Mouse (Mus musculus): Measurements from ENCODE around the gene Spint2. TPM values are rescaled to one million over a fixed set of nuclear protein-coding genes. Genes with fewer than 3 reads are reported as not detected.

Spint2 gene
- total and polyA plus RNA-seq, 3 experiments: 4.1 to 29.1 TPM; not detected in 1

- Histone ChIP-seq H3K27ac (ENCODE audit: insufficient read depth, low read depth) (no peak overlapping the region), H3K27me3 (replicated peaks) (peaks cover 43% of the 10 kb centered on the region), H3K4me1 (ENCODE audit: control insufficient read depth in 1 of 2, insufficient read depth in 2 of 2) (peaks cover 0 to 18% of the 10 kb centered on the region in 2 experiments; a peak in 2 of 4 replicates), H3K36me3 (replicated peaks in 1 of 2; ENCODE audit: control insufficient read depth in 1 of 2, insufficient read depth in 1 of 2, low read length in 1 of 2) (no peaks in the 10 kb centered on the region), H3K9me3 (replicated peaks; ENCODE audit: low read length) (no peaks in the 10 kb centered on the region), H3K79me2 (replicated peaks; ENCODE audit: control insufficient read depth, extremely low read depth, insufficient read depth, poor library complexity, severe bottlenecking) (no peaks in the 10 kb centered on the region), H3K4me2 (ENCODE audit: insufficient read depth, low read depth, poor library complexity, severe bottlenecking) (no peak overlapping the region), H3K4me3 (replicated peaks in 1 of 3; ENCODE audit: low read depth in 2 of 3, low read length in 2 of 3, poor library complexity in 1 of 3) (no peak overlapping the region), H3K9ac (ENCODE audit: insufficient read depth, low read depth) (no peak overlapping the region)
- DNase-seq (ENCODE audit: extremely low read depth): no peak
- TF ChIP-seq CTCF (conservative IDR thresholded peaks at IDR 0.05 in 1 of 2, IDR thresholded peaks at IDR 0.05 in 1 of 2; ENCODE audit: low read depth in 2 of 2, low read length in 2 of 2): peak in 1 of 2 experiments; percentile 34; a peak in 2 of 4 replicates
- TF ChIP-seq MAX (IDR thresholded peaks at IDR 0.05; ENCODE audit: low read length): no peak
- in situ Hi-C loops (cut with MboI; ENCODE audit: low pct_ligation_motif_present, low pct_unique_long_range_greater_than_20kb, low sequenced_read_pairs) (no loop called here), dilution Hi-C loops (cut with MboI; ENCODE audit: extremely low pct_ligation_motif_present, extremely low pct_unique_long_range_greater_than_20kb, low sequenced_read_pairs) (no loop called here)
Observed at GRCm38 (mm10) chr7:29287481-29287880, 5.8 kb upstream of the Spint2 start.

- TF ChIP-seq MAX (IDR thresholded peaks at IDR 0.05; ENCODE audit: low read length) (no peak), POLR2AphosphoS2 (IDR thresholded peaks at IDR 0.05; ENCODE audit: low read depth, low read length) (no peak), MXI1 (IDR thresholded peaks at IDR 0.05; ENCODE audit: low read depth, low read length) (no peak), NELFE (IDR thresholded peaks at IDR 0.05; ENCODE audit: low read depth, low read length) (no peak), MEF2A (IDR thresholded peaks at IDR 0.05; ENCODE audit: borderline replicate concordance, low read depth, low read length) (no peak), PAX5 (IDR thresholded peaks at IDR 0.05; ENCODE audit: low read length) (no peak), POLR2A (IDR thresholded peaks at IDR 0.05; ENCODE audit: low read depth, low read length) (no peak), EP300 (IDR thresholded peaks at IDR 0.05; ENCODE audit: low read length) (no peak), ELF1 (IDR thresholded peaks at IDR 0.05; ENCODE audit: low read depth, low read length) (no peak), RAD21 (IDR thresholded peaks at IDR 0.05; ENCODE audit: low read depth, low read length) (no peak)
- Histone ChIP-seq H3K36me3 (replicated peaks in 1 of 2; ENCODE audit: control insufficient read depth in 1 of 2, insufficient read depth in 1 of 2, low read length in 1 of 2) (no peaks in the 10 kb centered on the region), H3K79me2 (replicated peaks; ENCODE audit: control insufficient read depth, extremely low read depth, insufficient read depth, poor library complexity, severe bottlenecking) (no peaks in the 10 kb centered on the region), H3K9me3 (replicated peaks; ENCODE audit: low read length) (peaks cover 3% of the 10 kb centered on the region), H3K4me2 (ENCODE audit: insufficient read depth, low read depth, poor library complexity, severe bottlenecking) (no peak overlapping the region), H3K27me3 (replicated peaks) (peaks cover 48% of the 10 kb centered on the region), H3K27ac (ENCODE audit: insufficient read depth, low read depth) (no peak overlapping the region), H3K9ac (ENCODE audit: insufficient read depth, low read depth) (no peak overlapping the region), H3K4me1 (ENCODE audit: control insufficient read depth in 1 of 2, insufficient read depth in 2 of 2) (peaks cover 3 to 4% of the 10 kb centered on the region in 2 experiments; a peak in 3 of 4 replicates), H3K4me3 (replicated peaks in 1 of 3; ENCODE audit: low read depth in 2 of 3, low read length in 2 of 3, poor library complexity in 1 of 3) (no peak overlapping the region)
- in situ Hi-C loops (cut with MboI; ENCODE audit: low pct_ligation_motif_present, low pct_unique_long_range_greater_than_20kb, low sequenced_read_pairs) (no loop called here), dilution Hi-C loops (cut with MboI; ENCODE audit: extremely low pct_ligation_motif_present, extremely low pct_unique_long_range_greater_than_20kb, low sequenced_read_pairs) (no loop called here)
- no peak for DNase-seq (ENCODE audit: extremely low read depth)
Observed at GRCm38 (mm10) chr7:29284523-29284922, 2.8 kb upstream of the Spint2 start.

GRCm38 (mm10) chr7:29283876-29284275 is 2.2 kb upstream of the Spint2 start:
- no peaks in the 10 kb centered on the region for H3K36me3 ChIP-seq (replicated peaks in 1 of 2; ENCODE audit: control insufficient read depth in 1 of 2, insufficient read depth in 1 of 2, low read length in 1 of 2)
- dilution Hi-C loops (cut with MboI; ENCODE audit: extremely low pct_ligation_motif_present, extremely low pct_unique_long_range_greater_than_20kb, low sequenced_read_pairs): no loop called here
- no peaks in the 10 kb centered on the region for H3K79me2 ChIP-seq (replicated peaks; ENCODE audit: control insufficient read depth, extremely low read depth, insufficient read depth, poor library complexity, severe bottlenecking)
- no peak overlapping the region for H3K27ac ChIP-seq (ENCODE audit: insufficient read depth, low read depth)
- H3K4me3 ChIP-seq (replicated peaks in 1 of 3; ENCODE audit: low read depth in 2 of 3, low read length in 2 of 3, poor library complexity in 1 of 3): no peak overlapping the region
- no peak for DNase-seq (ENCODE audit: extremely low read depth)
- peaks cover 0 to 4% of the 10 kb centered on the region in 2 experiments; a peak in 2 of 4 replicates for H3K4me1 ChIP-seq (ENCODE audit: control insufficient read depth in 1 of 2, insufficient read depth in 2 of 2)
- peaks cover 3% of the 10 kb centered on the region for H3K9me3 ChIP-seq (replicated peaks; ENCODE audit: low read length)
- peaks cover 49% of the 10 kb centered on the region for H3K27me3 ChIP-seq (replicated peaks)
- in situ Hi-C loops (cut with MboI; ENCODE audit: low pct_ligation_motif_present, low pct_unique_long_range_greater_than_20kb, low sequenced_read_pairs): no loop called here
- no peak overlapping the region for H3K4me2 ChIP-seq (ENCODE audit: insufficient read depth, low read depth, poor library complexity, severe bottlenecking)
- H3K9ac ChIP-seq (ENCODE audit: insufficient read depth, low read depth): no peak overlapping the region
- TF ChIP-seq MAZ (IDR thresholded peaks at IDR 0.05; ENCODE audit: low read depth, low read length) (no peak), ZC3H11A (IDR thresholded peaks at IDR 0.05; ENCODE audit: low read depth, low read length) (no peak), TBP (conservative IDR thresholded peaks at IDR 0.05; ENCODE audit: low read depth, low read length) (no peak), CHD2 (IDR thresholded peaks at IDR 0.05; ENCODE audit: low read length) (no peak), GABPA (IDR thresholded peaks at IDR 0.05; ENCODE audit: insufficient replicate concordance, low read depth, low read length) (no peak), UBTF (IDR thresholded peaks at IDR 0.05; ENCODE audit: low read depth, low read length) (no peak), SMC3 (IDR thresholded peaks at IDR 0.05; ENCODE audit: low read depth, low read length) (no peak), KAT2A (IDR thresholded peaks at IDR 0.05; ENCODE audit: insufficient replicate concordance, low read length) (no peak), NRF1 (IDR thresholded peaks at IDR 0.05; ENCODE audit: low read depth, low read length) (no peak), ZMIZ1 (IDR thresholded peaks at IDR 0.05; ENCODE audit: low read depth, low read length) (no peak), ETS1 (conservative IDR thresholded peaks at IDR 0.05; ENCODE audit: low read depth, low read length) (no peak), NELFE (IDR thresholded peaks at IDR 0.05; ENCODE audit: low read depth, low read length) (no peak), SIN3A (IDR thresholded peaks at IDR 0.05; ENCODE audit: low read length) (no peak), CHD1 (IDR thresholded peaks at IDR 0.05; ENCODE audit: low read depth, low read length) (no peak), RAD21 (IDR thresholded peaks at IDR 0.05; ENCODE audit: low read depth, low read length) (no peak), TCF12 (IDR thresholded peaks at IDR 0.05; ENCODE audit: low read depth, low read length) (no peak), BHLHE40 (IDR thresholded peaks at IDR 0.05; ENCODE audit: low read depth, low read length) (no peak), MAFK (IDR thresholded peaks at IDR 0.05; ENCODE audit: insufficient replicate concordance, low read length) (no peak)
